Mouse (Mus musculus): ENCODE results near the gene Cacnb1. TPM values are rescaled to one million over a fixed set of nuclear protein-coding genes. Genes with fewer than 3 reads are reported as not detected.

The Cacnb1 gene
- polyA plus RNA-seq, 1 experiment from 2014 or later = 9.0 TPM

DNA sequence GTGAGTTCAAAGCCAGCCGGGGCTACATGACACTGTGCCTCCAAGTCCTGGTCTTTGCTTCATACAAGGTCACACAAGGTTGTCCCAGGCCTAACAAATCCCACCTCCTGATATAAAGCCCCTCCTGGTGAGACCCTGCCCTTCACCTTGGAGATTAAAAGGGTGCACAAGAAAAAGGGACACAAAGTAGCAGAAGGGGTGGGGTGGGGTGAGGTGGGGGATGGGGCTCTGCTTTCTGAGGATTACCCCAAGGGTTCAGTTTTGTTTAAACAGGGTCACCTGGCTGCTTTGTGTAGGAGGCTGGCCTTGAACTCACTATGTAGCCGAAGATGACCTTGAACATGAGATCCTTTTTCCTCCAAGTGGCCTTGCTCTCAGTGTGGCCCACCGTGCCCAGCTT, 39.3 kb downstream of the Cacnb1 start:
- no peak for DNase-seq (ENCODE audit: low spot score)
- H3K27me3 ChIP-seq (ENCODE audit: insufficient read depth, low read length) = 0 out of 2 replicates have a peak, but pooled peaks cover 4% of the 10 kb centered on the region
- ATAC-seq (replicated peaks; ENCODE audit: low FRiP score, low read depth) = no peak
- 72% methylated on average over 3 of the region's 3 CpGs for WGBS
- H3K4me3 ChIP-seq (replicated peaks; ENCODE audit: low read depth, low read length) = no peak overlapping the region
- H3K4me1 ChIP-seq (replicated peaks; ENCODE audit: insufficient read depth, low read length) = peaks cover 4% of the 10 kb centered on the region; the same call in 1 of the 2 replicates
- H3K36me3 ChIP-seq (ENCODE audit: insufficient read depth, low read length) = no peaks in the 10 kb centered on the region
- TF ChIP-seq CTCF (IDR thresholded peaks at IDR 0.05; ENCODE audit: low read depth) = no peak
- H3K9ac ChIP-seq (ENCODE audit: low read depth, low read length) = no peak overlapping the region
- no peaks in the 10 kb centered on the region for H3K9me3 ChIP-seq (replicated peaks; ENCODE audit: low read length)
- no peak overlapping the region for H3K4me2 ChIP-seq (ENCODE audit: low read length)
- H3K27ac ChIP-seq = no peak overlapping the region

DNA sequence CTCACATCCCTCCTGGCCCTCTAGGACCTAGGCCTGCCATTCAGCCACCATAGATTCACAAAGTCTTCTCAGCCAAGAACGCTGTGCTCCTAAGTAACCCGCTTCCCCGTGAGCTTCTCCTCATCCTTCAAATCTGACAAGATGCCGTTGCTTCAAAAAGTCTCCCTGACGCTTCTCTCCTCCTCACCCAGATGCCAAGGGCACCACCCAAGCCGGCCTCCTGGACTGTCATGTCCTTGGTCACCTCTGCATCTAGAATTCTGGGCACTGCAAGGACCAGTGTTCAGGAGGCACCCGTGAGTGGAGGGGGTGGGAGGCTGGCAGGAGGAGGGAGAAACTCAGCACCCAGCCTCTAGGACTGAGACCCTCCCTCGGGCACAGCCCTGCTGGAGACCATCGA, 40.1 kb downstream of the Cacnb1 start:
- Histone ChIP-seq H3K36me3 (ENCODE audit: insufficient read depth, low read length) (no peaks in the 10 kb centered on the region), H3K9ac (ENCODE audit: low read depth, low read length) (no peak overlapping the region), H3K4me3 (replicated peaks; ENCODE audit: low read depth, low read length) (no peak overlapping the region), H3K4me2 (ENCODE audit: low read length) (no peak overlapping the region), H3K4me1 (replicated peaks; ENCODE audit: insufficient read depth, low read length) (peaks cover 4% of the 10 kb centered on the region; the same call in 1 of the 2 replicates), H3K27me3 (ENCODE audit: insufficient read depth, low read length) (0 out of 2 replicates have a peak, but pooled peaks cover 4% of the 10 kb centered on the region), H3K9me3 (replicated peaks; ENCODE audit: low read length) (no peaks in the 10 kb centered on the region), H3K27ac (no peak overlapping the region)
- 77% methylated on average over 9 of the region's 9 CpGs for WGBS
- no peak for ATAC-seq (replicated peaks; ENCODE audit: low FRiP score, low read depth)
- DNase-seq (ENCODE audit: low spot score) = no peak
- no peak for TF ChIP-seq CTCF (IDR thresholded peaks at IDR 0.05; ENCODE audit: low read depth)

DNA sequence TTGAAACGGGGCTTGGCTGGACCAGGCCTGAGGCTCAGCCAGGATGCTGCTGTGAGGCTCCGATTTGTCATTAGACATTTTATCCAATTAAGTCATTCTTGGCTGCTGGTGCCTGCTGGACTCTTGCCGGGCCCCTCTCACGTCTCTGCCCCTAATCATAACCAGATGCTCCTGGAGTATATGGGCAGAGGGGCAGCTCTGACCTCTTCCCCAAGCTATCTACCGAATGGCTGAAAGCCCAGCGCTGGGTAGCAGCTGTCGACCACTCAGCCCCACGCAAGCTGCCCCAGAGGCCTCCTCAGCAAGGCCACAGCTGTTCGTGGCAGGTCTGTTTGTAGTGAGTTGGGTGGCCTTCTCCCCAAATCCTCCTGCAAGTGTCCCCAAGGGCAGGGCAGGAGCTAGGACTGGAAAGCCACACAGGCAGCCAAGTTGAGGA, 42.3 kb downstream of the Cacnb1 start:
- Histone ChIP-seq H3K4me1 (replicated peaks; ENCODE audit: insufficient read depth, low read length) (no peaks in the 10 kb centered on the region; the same call in 1 of the 2 replicates), H3K27ac (no peak overlapping the region), H3K9me3 (replicated peaks; ENCODE audit: low read length) (no peaks in the 10 kb centered on the region), H3K4me3 (replicated peaks; ENCODE audit: low read depth, low read length) (no peak overlapping the region), H3K9ac (ENCODE audit: low read depth, low read length) (no peak overlapping the region), H3K36me3 (ENCODE audit: insufficient read depth, low read length) (no peaks in the 10 kb centered on the region), H3K4me2 (ENCODE audit: low read length) (no peak overlapping the region), H3K27me3 (ENCODE audit: insufficient read depth, low read length) (no peaks in the 10 kb centered on the region)
- WGBS = 65% methylated on average over 9 of the region's 9 CpGs
- DNase-seq (ENCODE audit: low spot score) (no peak), ATAC-seq (replicated peaks; ENCODE audit: low FRiP score, low read depth) (no peak)
- TF ChIP-seq CTCF (IDR thresholded peaks at IDR 0.05; ENCODE audit: low read depth) = no peak

DNA sequence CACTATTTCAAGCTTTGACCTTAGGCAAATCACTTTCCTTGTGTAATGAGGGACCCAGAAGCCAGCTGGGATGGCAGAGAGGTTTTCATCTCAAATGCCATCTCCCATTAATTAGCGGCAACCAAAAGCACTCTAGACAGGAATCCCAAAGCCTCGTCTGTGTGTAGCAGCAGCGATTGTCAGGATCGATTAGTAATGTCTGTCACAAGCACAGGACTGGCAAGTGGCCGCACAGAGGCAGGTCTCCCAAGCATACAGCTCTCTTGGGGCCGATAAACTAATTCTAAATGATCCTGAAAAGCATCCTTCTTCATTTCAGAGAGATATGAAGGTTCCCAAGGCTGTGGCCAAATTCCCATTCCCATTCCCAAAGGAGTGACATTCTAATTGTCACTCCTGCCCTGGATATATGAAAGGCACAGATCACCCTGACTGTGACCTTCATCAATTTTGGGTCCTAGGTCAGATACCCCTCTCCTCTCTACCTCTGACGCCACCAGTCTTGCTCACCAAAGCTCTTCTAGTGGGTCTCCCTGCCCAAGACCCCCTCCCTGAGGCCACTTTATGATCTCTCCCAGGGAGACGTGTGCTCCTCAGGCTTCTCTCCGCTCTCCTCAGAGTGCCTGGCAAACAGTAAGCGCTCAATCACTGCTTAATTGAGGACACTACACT, 42.9 kb downstream of the Cacnb1 start:
- no peaks in the 10 kb centered on the region; the same call in 1 of the 2 replicates for H3K4me1 ChIP-seq (replicated peaks; ENCODE audit: insufficient read depth, low read length)
- no peaks in the 10 kb centered on the region for H3K36me3 ChIP-seq (ENCODE audit: insufficient read depth, low read length)
- H3K9ac ChIP-seq (ENCODE audit: low read depth, low read length) = no peak overlapping the region
- H3K4me2 ChIP-seq (ENCODE audit: low read length) = no peak overlapping the region
- 77% methylated on average over 10 of the region's 10 CpGs for WGBS
- TF ChIP-seq CTCF (IDR thresholded peaks at IDR 0.05; ENCODE audit: low read depth) = no peak
- DNase-seq (ENCODE audit: low spot score) = no peak
- H3K27me3 ChIP-seq (ENCODE audit: insufficient read depth, low read length) = no peaks in the 10 kb centered on the region
- no peak overlapping the region for H3K4me3 ChIP-seq (replicated peaks; ENCODE audit: low read depth, low read length)
- ATAC-seq (replicated peaks; ENCODE audit: low FRiP score, low read depth) = no peak
- no peaks in the 10 kb centered on the region for H3K9me3 ChIP-seq (replicated peaks; ENCODE audit: low read length)
- H3K27ac ChIP-seq = no peak overlapping the region

DNA sequence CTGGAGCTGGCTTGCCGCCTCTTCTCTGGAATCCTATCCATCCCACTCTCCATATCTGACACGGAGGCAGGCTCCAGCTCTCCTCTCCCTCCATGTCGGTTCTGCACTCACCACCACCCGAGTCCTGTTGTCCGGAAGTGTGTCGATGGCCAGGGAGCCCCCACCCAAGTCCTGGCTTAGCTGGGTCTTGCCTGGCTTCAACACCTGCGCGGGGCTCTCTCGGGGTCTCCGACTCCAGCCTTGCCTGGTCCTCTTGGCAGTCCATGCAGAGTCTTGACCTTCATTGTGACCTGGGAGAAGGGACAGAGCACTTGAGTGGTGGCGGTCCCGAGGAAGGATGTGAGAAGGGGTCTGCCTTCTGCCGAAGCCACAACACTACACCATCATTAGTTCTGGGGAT, 44.4 kb downstream of the Cacnb1 start:
- H3K9ac ChIP-seq (ENCODE audit: low read depth, low read length) = no peak overlapping the region
- no peak overlapping the region for H3K4me2 ChIP-seq (ENCODE audit: low read length)
- 84% methylated on average over 13 of the region's 13 CpGs for WGBS
- H3K27ac ChIP-seq = no peak overlapping the region
- no peaks in the 10 kb centered on the region; the same call in 1 of the 2 replicates for H3K4me1 ChIP-seq (replicated peaks; ENCODE audit: insufficient read depth, low read length)
- no peaks in the 10 kb centered on the region for H3K9me3 ChIP-seq (replicated peaks; ENCODE audit: low read length)
- no peaks in the 10 kb centered on the region for H3K36me3 ChIP-seq (ENCODE audit: insufficient read depth, low read length)
- TF ChIP-seq CTCF (IDR thresholded peaks at IDR 0.05; ENCODE audit: low read depth) = no peak
- no peak for ATAC-seq (replicated peaks; ENCODE audit: low FRiP score, low read depth)
- no peak overlapping the region for H3K4me3 ChIP-seq (replicated peaks; ENCODE audit: low read depth, low read length)
- H3K27me3 ChIP-seq (ENCODE audit: insufficient read depth, low read length) = no peaks in the 10 kb centered on the region
- DNase-seq (ENCODE audit: low spot score) = no peak

DNA sequence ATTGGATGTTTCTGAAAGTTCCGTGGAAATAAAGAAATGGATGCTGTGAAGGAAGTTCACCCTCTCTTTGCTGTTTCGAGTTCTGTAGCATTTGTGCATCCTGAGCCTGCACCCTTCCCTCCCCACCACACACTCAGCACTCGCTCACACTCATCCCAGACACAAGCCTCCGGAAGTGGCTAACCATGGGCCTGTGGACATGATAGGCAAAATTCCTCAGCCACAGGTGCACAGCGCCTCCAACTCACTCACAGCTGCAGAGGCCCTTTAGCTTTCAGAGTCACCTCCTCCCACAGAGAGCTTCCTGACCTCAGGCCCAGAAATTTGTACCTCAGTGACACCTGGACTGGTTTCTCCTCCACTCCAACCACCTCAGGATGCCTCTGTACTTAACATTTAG, 45.0 kb downstream of the Cacnb1 start:
- ATAC-seq (replicated peaks; ENCODE audit: low FRiP score, low read depth) = no peak
- DNase-seq (ENCODE audit: low spot score) = no peak
- Histone ChIP-seq H3K27me3 (ENCODE audit: insufficient read depth, low read length) (no peaks in the 10 kb centered on the region), H3K4me1 (replicated peaks; ENCODE audit: insufficient read depth, low read length) (no peaks in the 10 kb centered on the region; the same call in 1 of the 2 replicates), H3K27ac (no peak overlapping the region), H3K9me3 (replicated peaks; ENCODE audit: low read length) (no peaks in the 10 kb centered on the region), H3K9ac (ENCODE audit: low read depth, low read length) (no peak overlapping the region), H3K4me2 (ENCODE audit: low read length) (no peak overlapping the region), H3K36me3 (ENCODE audit: insufficient read depth, low read length) (no peaks in the 10 kb centered on the region), H3K4me3 (replicated peaks; ENCODE audit: low read depth, low read length) (no peak overlapping the region)
- 71% methylated on average over 5 of the region's 5 CpGs for WGBS
- TF ChIP-seq CTCF (IDR thresholded peaks at IDR 0.05; ENCODE audit: low read depth) = no peak
